Mouse (Mus musculus) layer of hippocampus, adult 9-11 months (tissue): ENCODE measurements around the gene Vsx1.

ENCODE experiments used
- DNase-seq: peaks from one replicate; pipeline ENCODE4 v3.0.0; 2022

Vsx1 gene

GRCm38 (mm10) chr2:150643726-150644415, 45.3 kb downstream of the Vsx1 start:
- peak; percentile 88 for DNase-seq

DNA sequence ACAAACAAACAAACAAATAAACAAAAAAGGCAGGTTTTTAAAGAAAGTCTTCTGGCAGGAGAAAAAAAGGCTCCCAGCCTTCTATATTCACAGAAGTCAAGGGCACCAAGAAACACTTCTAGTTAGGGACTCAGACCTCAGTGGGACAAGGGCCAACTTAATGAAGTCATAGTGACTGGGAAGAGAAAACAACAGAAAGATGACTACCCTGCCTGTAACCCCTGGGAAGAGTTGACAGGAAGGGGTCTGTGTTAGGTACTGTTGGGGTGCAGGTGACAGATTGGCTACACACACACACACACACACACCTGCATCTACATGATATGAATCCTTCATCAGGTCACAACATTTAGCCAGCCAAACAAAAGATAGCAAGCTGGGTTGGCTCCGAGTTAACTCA, 46.0 kb downstream of the Vsx1 start:
- DNase-seq, result no peak

- DNase-seq, result no peak
Observed at GRCm38 (mm10) chr2:150638370-150638733, 50.8 kb downstream of the Vsx1 start.

- DNase-seq, result no peak
Observed at GRCm38 (mm10) chr2:150637702-150638369, 51.3 kb downstream of the Vsx1 start.

DNA sequence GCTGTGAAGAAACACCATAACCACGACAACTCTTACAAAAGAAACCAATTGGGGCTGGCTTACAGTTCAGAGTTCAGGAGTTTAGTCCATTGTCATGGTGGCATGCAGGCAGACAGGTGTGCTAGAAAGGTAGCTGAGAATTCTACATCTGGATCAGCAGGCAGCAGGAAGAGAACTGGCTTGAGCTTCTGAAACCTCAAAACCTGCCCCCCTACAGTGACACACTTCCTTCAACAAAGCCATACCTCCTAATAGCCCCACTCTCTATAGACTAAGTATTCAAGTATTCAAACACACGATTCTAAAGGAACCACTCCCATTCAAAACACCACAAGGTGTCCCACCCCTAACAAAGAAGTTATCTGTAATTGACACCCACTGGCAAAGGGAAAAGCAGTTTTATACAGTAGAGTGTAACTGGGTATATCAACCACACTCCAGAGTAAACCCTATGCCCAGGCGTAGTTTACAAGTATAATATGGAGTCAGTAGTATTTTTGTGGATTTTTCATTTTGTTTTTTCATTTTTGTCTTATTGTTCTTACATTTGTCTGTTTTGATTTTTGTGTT, 53.2 kb downstream of the Vsx1 start:
- no peak for DNase-seq
